Mouse (Mus musculus) liver, adult 2 months (tissue): Measurements from ENCODE around the gene Prpf6.
A peak's percentile ranks its signal among the peaks of the same experiment; 100 is the strongest.

Experiments used
- CTCF ChIP-seq: fragments of 200-500 bp; IDR thresholded peaks from 2 replicates; pipeline ENCODE4 v1.5.1; 2011; ENCODE audit warnings: low read depth, low read length, control low read depth
- POLR2A ChIP-seq: fragments of 200-500 bp; IDR thresholded peaks from 2 replicates; pipeline ENCODE4 v1.6.1; 2011; ENCODE audit warnings: low read length, control low read depth; ENCODE audit not compliant: insufficient read depth; ENCODE audit errors: extremely low read depth

DNA sequence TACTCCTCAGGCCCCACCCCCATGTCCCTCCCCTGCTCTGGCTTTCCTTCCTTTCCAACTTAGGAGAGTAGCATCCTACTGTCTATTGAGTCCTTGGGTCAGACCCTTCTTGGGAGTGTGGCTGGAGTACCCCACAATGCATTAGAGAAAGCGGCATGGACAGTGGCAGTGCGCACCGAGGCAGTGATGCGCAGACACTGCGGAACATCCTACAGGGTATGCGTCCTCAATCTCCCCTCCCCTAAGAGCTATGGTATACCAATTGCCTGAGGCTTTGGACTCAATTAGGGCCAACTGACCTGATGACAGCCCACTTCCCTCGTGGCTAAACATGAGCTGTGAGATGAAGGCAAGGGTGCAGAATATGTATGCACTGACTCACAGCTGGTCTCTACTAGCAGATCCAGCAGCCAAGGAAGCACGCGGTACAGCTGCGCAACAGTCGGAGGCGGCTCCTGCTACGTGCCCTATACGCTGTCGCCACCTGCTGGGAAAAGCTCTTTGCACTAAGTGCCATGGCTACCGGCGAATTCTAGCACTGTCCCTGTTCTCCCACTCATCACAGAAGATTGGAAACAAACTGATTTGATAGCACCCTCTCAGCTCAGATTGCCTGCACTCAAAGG is 67.4 kb downstream of the Prpf6 start:
- TF ChIP-seq CTCF: peak; percentile 78
- TF ChIP-seq POLR2A: no peak
